Mouse (Mus musculus) cerebellum, adult 9-11 months (tissue): Measurements from ENCODE around the gene Fbxo21.

Experiments used
- DNase-seq: peaks from one replicate; pipeline ENCODE4 v3.0.0; 2022

Gene Fbxo21

DNA sequence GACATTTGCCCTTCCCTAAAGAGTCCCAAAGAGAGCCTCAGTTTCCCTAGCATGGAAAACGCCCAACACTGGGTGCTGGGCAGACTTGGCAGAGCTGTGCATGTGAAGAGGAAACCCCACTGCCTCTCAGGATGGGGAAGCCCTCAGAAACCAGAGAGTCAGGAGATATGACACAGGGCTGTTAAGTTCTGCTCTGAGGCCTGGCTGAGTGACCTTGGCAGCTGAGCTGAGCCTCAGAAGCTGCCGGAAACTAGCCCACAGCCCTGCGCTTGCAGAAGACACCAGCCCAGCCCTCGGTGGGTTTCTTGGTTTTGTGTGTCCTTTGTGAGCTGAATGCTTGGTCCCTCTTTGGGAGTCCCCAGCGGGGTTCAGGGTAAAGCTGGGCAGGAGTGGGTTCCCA, 72.4 kb downstream of the Fbxo21 start:
- no peak for DNase-seq

DNA sequence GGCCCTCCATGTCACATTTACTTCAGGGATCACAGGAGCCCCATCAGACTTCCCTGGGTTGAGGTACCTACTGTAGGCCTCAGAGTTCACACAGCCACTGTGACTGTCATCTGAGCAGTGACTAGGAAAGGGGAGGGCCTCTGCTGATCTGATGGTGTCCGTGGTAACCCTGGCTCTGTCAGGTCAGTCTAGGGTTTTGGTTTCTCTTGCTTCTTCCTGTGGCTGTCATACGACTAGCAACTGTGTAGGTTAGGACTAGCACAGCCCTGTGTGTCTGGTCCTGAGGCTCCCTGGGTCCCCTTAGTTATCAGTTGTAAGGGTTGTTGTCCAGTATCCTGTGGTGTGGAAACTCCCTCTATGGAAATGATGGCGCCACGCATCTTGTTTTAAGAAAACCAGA, 74.2 kb downstream of the Fbxo21 start:
- no peak for DNase-seq

- DNase-seq: peak; percentile 89
These were observed 75.6 kb downstream of the Fbxo21 start for GRCm38 (mm10) chr5:118051981-118052662.

DNA sequence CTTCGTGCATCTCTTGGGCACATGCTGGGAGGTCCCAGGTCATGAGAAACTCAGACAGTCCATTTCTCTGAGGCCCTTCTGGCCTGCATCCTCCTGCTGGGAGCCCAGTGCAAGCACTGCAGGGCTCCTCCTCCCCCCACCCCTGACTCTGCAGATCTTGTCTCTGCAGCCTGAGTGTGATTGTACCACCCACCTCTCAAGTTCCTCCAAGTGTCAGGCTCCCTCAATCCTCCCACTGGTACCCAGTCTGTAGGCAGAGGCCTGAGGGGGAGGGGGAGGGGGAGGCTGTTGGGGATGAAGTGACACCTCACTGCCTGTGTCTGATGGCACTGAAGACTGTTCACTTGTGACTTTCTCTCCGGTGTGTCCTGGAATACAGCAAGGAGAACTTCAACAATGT, 76.7 kb downstream of the Fbxo21 start:
- DNase-seq: no peak

DNA sequence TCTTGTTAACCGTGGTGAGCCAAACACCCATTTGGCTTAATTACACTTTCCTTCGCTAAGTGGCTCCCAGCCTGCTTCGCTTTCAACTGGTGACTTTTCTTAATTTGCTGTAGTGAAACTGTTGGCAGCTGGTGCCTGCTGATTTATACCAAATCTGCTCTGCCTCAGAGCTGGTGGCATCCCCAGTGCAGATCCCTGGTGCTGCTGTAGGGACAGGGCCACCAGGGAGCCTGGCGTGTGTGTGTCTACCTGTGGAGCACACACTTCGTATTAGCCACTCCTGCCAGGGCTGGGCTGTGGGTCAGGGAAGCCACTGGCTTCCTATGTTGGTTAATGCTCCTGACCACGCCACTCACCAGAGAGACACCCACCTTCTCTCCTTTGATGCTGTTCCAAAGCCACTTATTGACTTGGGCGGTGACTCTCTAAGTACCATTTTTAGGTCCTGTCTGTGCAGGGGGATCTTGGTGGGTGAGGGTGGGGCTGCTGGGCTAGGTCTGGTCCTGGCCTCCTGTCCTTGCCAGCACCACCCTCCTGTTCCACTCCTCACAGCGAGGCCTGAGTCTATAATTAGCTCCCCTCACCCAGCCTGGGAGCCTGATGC, 81.1 kb downstream of the Fbxo21 start:
- DNase-seq: peak; percentile 66

GRCm38 (mm10) chr5:118058858-118059257, 82.3 kb downstream of the Fbxo21 start:
- peak; percentile 41 for DNase-seq

DNA sequence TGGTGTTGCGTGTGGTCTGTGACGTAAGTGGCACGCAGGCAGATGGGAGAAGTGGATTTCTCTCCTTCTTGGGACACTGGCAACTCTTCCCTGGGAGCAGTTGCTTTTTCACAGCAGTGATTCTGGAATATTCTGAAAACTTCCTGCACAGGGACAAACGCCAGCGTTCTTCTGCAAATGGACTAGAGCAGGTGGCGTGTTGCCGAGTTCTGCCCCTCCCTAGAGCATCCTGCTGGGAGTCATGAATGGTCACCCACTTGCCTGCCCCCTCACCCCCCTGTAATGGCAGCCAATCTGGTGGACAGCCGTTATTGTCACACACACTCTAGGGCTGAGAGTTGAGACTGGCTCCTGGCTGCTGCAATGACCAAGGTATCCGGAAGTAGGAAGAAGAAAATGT, 83.1 kb downstream of the Fbxo21 start:
- peak; percentile 69 for DNase-seq
